Mouse (Mus musculus): ENCODE measurements at regions not wholly inside any gene's neighbourhood (a gene's known extent, or its start where the extent isn't known, plus 50 kb on each side); places are given as distances from the start of the nearest gene placed in this dataset.

DNA sequence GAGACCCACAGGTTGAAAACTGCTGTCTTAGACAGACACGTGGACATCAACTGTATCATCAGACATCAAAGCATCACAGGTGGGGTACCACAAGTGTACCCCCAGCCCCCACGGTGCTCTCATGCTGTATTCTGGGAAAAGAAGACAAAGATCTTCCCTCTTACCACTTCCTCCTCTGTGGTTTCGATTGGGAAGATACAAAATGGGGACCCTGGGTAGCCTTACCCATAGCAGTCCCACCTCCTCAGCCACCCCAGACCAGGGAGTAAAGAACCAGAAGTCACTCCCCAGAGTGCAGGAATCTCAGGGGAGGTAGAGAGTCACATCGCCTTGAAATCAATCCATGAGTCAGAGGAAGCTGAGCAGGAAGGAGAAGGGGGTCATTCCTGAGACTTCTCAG lies 60.7 kb upstream of the Ctnnb1 start:
- no peak for ATAC-seq (ENCODE audit: low FRiP score)
- Histone ChIP-seq H3K9me3 (ENCODE audit: control insufficient read depth, low read length) (no peaks in the 10 kb centered on the region), H3K4me2 (replicated peaks; ENCODE audit: low read depth, low read length) (no peak overlapping the region), H3K27ac (ENCODE audit: low read depth, low read length) (no peak overlapping the region), H3K9ac (ENCODE audit: low read depth, low read length) (no peak overlapping the region), H3K4me3 (ENCODE audit: low read depth, low read length) (no peak overlapping the region), H3K36me3 (ENCODE audit: control insufficient read depth, insufficient read depth, low read length) (no peaks in the 10 kb centered on the region), H3K4me1 (replicated peaks; ENCODE audit: control insufficient read depth, insufficient read depth, low read length) (0 out of 2 replicates have a peak, but pooled peaks cover 3% of the 10 kb centered on the region), H3K27me3 (ENCODE audit: control insufficient read depth, insufficient read depth, low read length) (no peaks in the 10 kb centered on the region)
- 86% methylated on average over 4 of the region's 4 CpGs for WGBS
- DNase-seq (ENCODE audit: low spot score): no peak

DNA sequence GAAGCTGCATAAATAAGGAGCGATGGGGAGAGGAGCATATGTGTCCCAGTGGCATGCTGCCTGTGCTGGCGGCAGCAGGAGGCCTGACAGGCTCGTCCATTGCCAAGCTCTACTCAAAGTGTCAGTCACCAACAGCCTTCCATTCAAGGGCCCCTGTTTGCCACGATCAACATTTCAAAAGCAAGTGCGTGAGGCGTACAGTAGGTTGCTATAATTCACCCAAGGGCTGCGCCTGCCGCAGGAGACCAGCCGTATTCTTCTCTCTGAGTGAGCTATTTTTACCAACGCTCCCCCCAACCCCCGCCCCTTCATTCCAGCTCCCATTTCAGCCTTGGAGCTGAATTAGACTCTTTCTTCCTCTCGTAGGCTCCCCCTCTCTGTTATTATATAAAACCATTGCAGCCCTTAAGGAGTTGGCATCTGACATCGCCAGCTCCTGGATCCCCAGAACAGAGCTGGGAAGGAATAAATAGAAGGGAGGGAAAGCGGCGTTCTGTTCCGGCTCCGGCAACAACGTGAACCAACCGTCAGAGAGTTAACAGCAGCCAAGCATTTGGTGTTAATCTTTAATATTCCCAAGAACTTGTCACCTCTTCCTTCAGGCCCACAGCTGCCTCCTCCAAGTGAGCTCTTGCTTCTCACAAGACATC lies 59.5 kb upstream of the Ctnnb1 start:
- no peak for ATAC-seq (ENCODE audit: low FRiP score)
- Histone ChIP-seq H3K27me3 (ENCODE audit: control insufficient read depth, insufficient read depth, low read length) (no peaks in the 10 kb centered on the region), H3K4me1 (replicated peaks; ENCODE audit: control insufficient read depth, insufficient read depth, low read length) (0 out of 2 replicates have a peak, but pooled peaks cover 3% of the 10 kb centered on the region), H3K27ac (ENCODE audit: low read depth, low read length) (no peak overlapping the region), H3K4me2 (replicated peaks; ENCODE audit: low read depth, low read length) (no peak overlapping the region), H3K9ac (ENCODE audit: low read depth, low read length) (no peak overlapping the region), H3K9me3 (ENCODE audit: control insufficient read depth, low read length) (no peaks in the 10 kb centered on the region), H3K4me3 (ENCODE audit: low read depth, low read length) (no peak overlapping the region), H3K36me3 (ENCODE audit: control insufficient read depth, insufficient read depth, low read length) (no peaks in the 10 kb centered on the region)
- no peak for DNase-seq (ENCODE audit: low spot score)
- 50% methylated on average over 19 of the region's 19 CpGs for WGBS

DNA sequence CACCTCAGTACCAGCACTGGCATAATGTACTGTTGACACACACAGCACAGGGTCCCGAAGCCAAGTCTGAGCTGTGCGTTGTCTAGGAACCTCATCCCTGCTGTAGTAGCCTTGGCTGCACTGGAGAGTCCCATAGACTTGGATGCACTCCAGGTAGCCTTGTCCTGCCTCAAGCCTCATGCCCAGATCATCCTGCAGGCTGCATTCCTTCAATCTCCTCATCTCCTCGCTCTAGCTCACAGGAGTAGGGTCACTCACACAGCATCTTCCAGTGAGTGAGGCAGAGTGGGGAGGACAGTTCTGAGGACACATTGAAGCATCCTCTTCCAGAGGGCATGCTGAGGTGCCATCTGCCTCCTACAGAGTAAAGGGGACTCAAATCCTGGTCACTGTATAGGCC lies 55.7 kb upstream of the Ctnnb1 start:
- ATAC-seq (ENCODE audit: low FRiP score): no peak
- Histone ChIP-seq H3K9me3 (ENCODE audit: control insufficient read depth, low read length) (no peaks in the 10 kb centered on the region), H3K27ac (ENCODE audit: low read depth, low read length) (no peak overlapping the region), H3K4me2 (replicated peaks; ENCODE audit: low read depth, low read length) (no peak overlapping the region), H3K4me1 (replicated peaks; ENCODE audit: control insufficient read depth, insufficient read depth, low read length) (0 out of 2 replicates have a peak, but pooled peaks cover 3% of the 10 kb centered on the region), H3K36me3 (ENCODE audit: control insufficient read depth, insufficient read depth, low read length) (no peaks in the 10 kb centered on the region), H3K27me3 (ENCODE audit: control insufficient read depth, insufficient read depth, low read length) (no peaks in the 10 kb centered on the region), H3K4me3 (ENCODE audit: low read depth, low read length) (no peak overlapping the region), H3K9ac (ENCODE audit: low read depth, low read length) (no peak overlapping the region)
- DNase-seq (ENCODE audit: low spot score): no peak
- WGBS: 92% methylated on average over 3 of the region's 3 CpGs

DNA sequence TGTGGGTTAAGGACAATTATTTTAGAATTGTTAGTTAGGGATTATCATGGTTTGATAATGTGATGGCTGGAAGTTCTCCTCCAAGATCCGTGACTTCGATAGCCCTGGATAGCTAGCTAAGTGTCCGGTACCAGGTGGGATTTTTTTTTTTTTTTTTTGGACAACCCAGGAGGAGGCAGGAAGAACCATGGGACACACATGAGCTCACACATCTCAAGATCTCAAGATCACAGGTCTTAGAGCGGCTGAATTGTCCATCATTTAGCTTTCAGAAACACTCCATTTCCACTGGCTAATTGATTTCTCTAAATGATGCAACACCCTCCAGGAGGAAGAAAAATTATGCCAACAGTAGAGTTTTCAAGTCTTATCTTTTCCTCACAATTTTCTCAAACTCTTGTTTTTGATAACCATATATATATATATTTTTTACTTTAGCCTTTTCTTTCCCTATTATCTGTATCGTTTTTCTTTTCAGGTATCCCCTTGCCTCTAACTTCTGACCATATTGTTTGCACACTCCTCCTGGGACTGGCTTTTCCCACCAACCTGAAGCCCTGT lies 54.5 kb upstream of the Ctnnb1 start:
- H3K9ac ChIP-seq (ENCODE audit: low read depth, low read length): no peak overlapping the region
- DNase-seq (ENCODE audit: low spot score) (no peak), ATAC-seq (ENCODE audit: low FRiP score) (no peak)
- H3K36me3 ChIP-seq (ENCODE audit: control insufficient read depth, insufficient read depth, low read length): no peaks in the 10 kb centered on the region
- no peak overlapping the region for H3K4me3 ChIP-seq (ENCODE audit: low read depth, low read length)
- no peaks in the 10 kb centered on the region for H3K9me3 ChIP-seq (ENCODE audit: control insufficient read depth, low read length)
- H3K4me2 ChIP-seq (replicated peaks; ENCODE audit: low read depth, low read length): no peak overlapping the region
- no peak overlapping the region for H3K27ac ChIP-seq (ENCODE audit: low read depth, low read length)
- 93% methylated on average over 5 of the region's 5 CpGs for WGBS
- H3K4me1 ChIP-seq (replicated peaks; ENCODE audit: control insufficient read depth, insufficient read depth, low read length): 0 out of 2 replicates have a peak, but pooled peaks cover under 1% of the 10 kb centered on the region
- no peaks in the 10 kb centered on the region for H3K27me3 ChIP-seq (ENCODE audit: control insufficient read depth, insufficient read depth, low read length)

DNA sequence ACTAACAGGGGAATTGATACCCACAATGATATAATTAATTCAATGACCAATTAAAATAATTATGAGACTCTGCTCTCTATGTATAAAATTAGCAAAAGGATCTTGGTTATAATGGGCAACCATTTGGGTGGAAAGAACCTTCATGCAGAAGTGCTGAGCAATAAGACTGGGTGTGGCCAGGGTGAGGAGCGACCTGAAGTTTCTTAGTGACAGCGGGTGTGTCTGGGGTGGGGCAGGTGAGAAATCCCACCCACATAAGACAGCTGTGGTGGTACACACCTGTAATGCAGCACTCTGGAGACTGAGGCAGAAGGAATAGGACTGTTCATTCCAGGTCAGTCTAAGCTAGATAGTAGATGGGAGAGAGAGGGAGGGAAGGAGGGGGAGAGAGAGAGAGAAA lies 51.9 kb upstream of the Ctnnb1 start:
- ATAC-seq (ENCODE audit: low FRiP score): no peak
- DNase-seq (ENCODE audit: low spot score): no peak
- no peak overlapping the region for H3K4me3 ChIP-seq (ENCODE audit: low read depth, low read length)
- H3K36me3 ChIP-seq (ENCODE audit: control insufficient read depth, insufficient read depth, low read length): no peaks in the 10 kb centered on the region
- H3K4me1 ChIP-seq (replicated peaks; ENCODE audit: control insufficient read depth, insufficient read depth, low read length): no peaks in the 10 kb centered on the region
- no peak overlapping the region for H3K9ac ChIP-seq (ENCODE audit: low read depth, low read length)
- WGBS: 88% methylated on average over 2 of the region's 2 CpGs
- no peak overlapping the region for H3K27ac ChIP-seq (ENCODE audit: low read depth, low read length)
- no peaks in the 10 kb centered on the region for H3K27me3 ChIP-seq (ENCODE audit: control insufficient read depth, insufficient read depth, low read length)
- H3K9me3 ChIP-seq (ENCODE audit: control insufficient read depth, low read length): no peaks in the 10 kb centered on the region
- H3K4me2 ChIP-seq (replicated peaks; ENCODE audit: low read depth, low read length): no peak overlapping the region
